Mouse (Mus musculus) 3T3-L1 (cell line): ENCODE data around the gene Klhl8.

Source experiments
- DNase-seq: peaks from one replicate; pipeline ENCODE4 v3.0.0-alpha.2; 2015; ENCODE audit warnings: low read depth, low spot score

Klhl8 gene

GRCm38 (mm10) chr5:103846609-103847008 lies 64.5 kb downstream of the Klhl8 start:
- DNase-seq = no peak

GRCm38 (mm10) chr5:103846154-103846551 lies 64.9 kb downstream of the Klhl8 start:
- DNase-seq = no peak

GRCm38 (mm10) chr5:103845418-103846153 lies 65.5 kb downstream of the Klhl8 start:
- no peak for DNase-seq

GRCm38 (mm10) chr5:103843938-103844337 lies 67.1 kb downstream of the Klhl8 start:
- peak; percentile 64 for DNase-seq

GRCm38 (mm10) chr5:103839265-103839626 lies 71.8 kb downstream of the Klhl8 start:
- DNase-seq = no peak

- peak; percentile 51 for DNase-seq
These were observed 72.4 kb downstream of the Klhl8 start for GRCm38 (mm10) chr5:103838550-103839264.

GRCm38 (mm10) chr5:103836148-103836784 lies 74.8 kb downstream of the Klhl8 start:
- DNase-seq = no peak

- no peak for DNase-seq
These were observed 75.5 kb downstream of the Klhl8 start for GRCm38 (mm10) chr5:103835471-103836147.

GRCm38 (mm10) chr5:103830886-103831285 lies 80.2 kb downstream of the Klhl8 start:
- no peak for DNase-seq

- no peak for DNase-seq
These were observed 81.9 kb downstream of the Klhl8 start for GRCm38 (mm10) chr5:103829158-103829557.

GRCm38 (mm10) chr5:103828729-103829128 lies 82.3 kb downstream of the Klhl8 start:
- DNase-seq = no peak

GRCm38 (mm10) chr5:103828304-103828703 lies 82.8 kb downstream of the Klhl8 start:
- DNase-seq = peak; percentile 39

- DNase-seq = no peak
These were observed 88.1 kb downstream of the Klhl8 start for GRCm38 (mm10) chr5:103822949-103823348.

GRCm38 (mm10) chr5:103821500-103822298 lies 89.4 kb downstream of the Klhl8 start:
- DNase-seq = no peak

- DNase-seq = no peak
These were observed 90.0 kb downstream of the Klhl8 start for GRCm38 (mm10) chr5:103821062-103821461.

- DNase-seq = no peak
These were observed 91.4 kb downstream of the Klhl8 start for GRCm38 (mm10) chr5:103819674-103820073.

GRCm38 (mm10) chr5:103818602-103819001 lies 92.5 kb downstream of the Klhl8 start:
- DNase-seq = no peak

- DNase-seq = peak; percentile 89
These were observed 93.3 kb downstream of the Klhl8 start for GRCm38 (mm10) chr5:103817754-103818153.

GRCm38 (mm10) chr5:103816718-103817117 lies 94.3 kb downstream of the Klhl8 start:
- DNase-seq = peak; percentile 25

- DNase-seq = no peak
These were observed 95.8 kb downstream of the Klhl8 start for GRCm38 (mm10) chr5:103815249-103815617.

GRCm38 (mm10) chr5:103814551-103815248 lies 96.4 kb downstream of the Klhl8 start:
- no peak for DNase-seq
